Mouse (Mus musculus) lung, postnatal 25 days (tissue): ENCODE results near the gene Cdh1.

Source experiments
- DNase-seq: peaks from one replicate; pipeline ENCODE4 v3.0.0; 2022; ENCODE audit warnings: low spot score

Gene Cdh1

GRCm38 (mm10) chr8:106656046-106656445 is 52.9 kb downstream of the Cdh1 start:
- DNase-seq: no peak

GRCm38 (mm10) chr8:106672786-106673185 is 69.6 kb downstream of the Cdh1 start:
- no peak for DNase-seq

GRCm38 (mm10) chr8:106674318-106674717 is 71.2 kb downstream of the Cdh1 start:
- no peak for DNase-seq

DNA sequence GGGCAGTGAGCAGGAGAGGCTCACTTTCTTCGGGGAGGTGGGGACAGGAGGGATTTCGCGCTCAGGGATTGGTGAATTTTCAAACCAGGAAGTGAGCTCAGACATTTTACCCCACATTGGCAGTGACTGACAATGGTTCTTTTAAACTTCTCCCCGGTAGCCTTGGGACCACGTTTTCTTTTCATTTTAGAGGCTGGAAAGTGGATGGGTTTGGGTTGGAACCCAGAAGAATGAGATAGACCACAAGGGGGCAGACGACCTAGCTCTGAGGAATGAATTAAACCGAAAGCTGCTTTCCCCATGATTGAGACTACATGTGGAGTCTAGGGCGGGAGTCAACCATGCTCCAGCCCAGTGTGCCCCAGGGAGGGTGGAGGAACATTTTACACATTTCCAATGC is 71.7 kb downstream of the Cdh1 start:
- no peak for DNase-seq

GRCm38 (mm10) chr8:106682971-106683668 is 80.0 kb downstream of the Cdh1 start, which contains the start of gene Tango6:
Gene Tango6, plus strand, starts transcription at chr8:106683068.
- peak; percentile 91 for DNase-seq

GRCm38 (mm10) chr8:106684387-106684786 is 81.2 kb downstream of the Cdh1 start:
- DNase-seq: no peak

GRCm38 (mm10) chr8:106687479-106687878 is 84.3 kb downstream of the Cdh1 start:
- DNase-seq: peak; percentile 45

DNA sequence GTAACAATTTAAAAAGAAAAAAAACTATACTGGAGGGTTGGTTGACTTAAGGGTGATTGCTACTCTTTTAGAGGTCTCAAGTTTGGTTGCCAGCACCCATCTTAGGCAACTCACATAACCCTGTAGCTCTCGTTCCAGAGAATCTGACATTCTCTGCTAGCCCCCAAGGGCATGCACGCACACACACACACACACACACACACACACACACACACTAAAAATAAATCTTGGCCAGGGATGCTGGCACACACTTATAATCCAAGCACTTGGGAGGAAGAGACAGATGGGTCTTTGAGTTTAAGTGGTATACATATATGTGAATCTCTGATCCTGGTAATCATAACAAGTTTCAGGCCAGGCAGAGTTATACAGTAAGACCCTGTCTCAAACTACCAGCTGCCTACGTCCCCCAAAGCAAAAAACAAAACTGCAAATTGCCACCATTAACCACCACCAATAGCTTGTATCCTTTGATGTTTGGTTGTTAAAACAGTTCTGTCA is 94.6 kb downstream of the Cdh1 start:
- DNase-seq: no peak

GRCm38 (mm10) chr8:106699588-106699987 is 96.4 kb downstream of the Cdh1 start:
- peak; percentile 44 for DNase-seq

GRCm38 (mm10) chr8:106700131-106700530 is 97.0 kb downstream of the Cdh1 start:
- DNase-seq: no peak

GRCm38 (mm10) chr8:106701360-106701759 is 98.2 kb downstream of the Cdh1 start:
- DNase-seq: no peak

- DNase-seq: no peak
Measured at GRCm38 (mm10) chr8:106704199-106704900, 101.2 kb downstream of the Cdh1 start.

GRCm38 (mm10) chr8:106704901-106705321 is 101.8 kb downstream of the Cdh1 start:
- peak; percentile 77 for DNase-seq

DNA sequence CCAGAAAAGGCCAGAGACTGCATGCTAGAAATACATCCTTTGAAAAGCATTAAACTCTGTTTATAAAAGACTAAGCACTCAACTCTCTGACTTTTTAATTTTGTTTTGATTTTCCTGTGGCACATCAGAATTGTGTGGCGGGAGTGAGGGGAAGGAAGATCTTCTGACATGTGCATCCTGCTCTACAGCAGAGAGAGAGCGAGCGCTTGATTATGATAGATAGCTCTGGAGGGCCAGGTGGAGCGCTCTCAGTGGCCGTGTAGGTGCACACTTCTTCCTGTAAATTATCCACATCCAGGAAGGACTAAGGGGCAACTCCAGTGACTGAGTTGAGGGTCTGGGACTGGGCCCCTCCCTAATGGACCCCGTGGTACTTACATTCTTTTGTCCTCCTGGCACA is 103.0 kb downstream of the Cdh1 start:
- DNase-seq: no peak

GRCm38 (mm10) chr8:106710002-106710401 is 106.9 kb downstream of the Cdh1 start:
- no peak for DNase-seq

DNA sequence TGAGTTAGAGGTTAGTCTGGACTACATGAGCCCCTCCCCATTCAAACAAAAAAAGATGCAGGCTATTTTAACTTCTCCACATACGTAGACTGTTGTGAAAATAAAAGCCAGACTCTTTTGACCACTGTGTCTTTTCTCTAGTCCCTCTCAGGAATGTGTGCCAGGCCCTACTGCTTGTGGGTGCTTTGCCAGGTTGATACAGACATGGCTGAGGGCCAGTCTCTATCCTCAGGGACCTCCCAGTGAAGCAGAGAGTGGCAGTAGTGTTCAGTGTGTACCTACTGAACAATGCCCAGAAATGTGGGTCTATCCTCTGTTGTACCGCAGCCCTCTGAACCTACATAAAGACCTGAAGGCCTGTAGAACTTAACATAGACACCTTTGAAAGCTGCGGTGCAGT is 109.3 kb downstream of the Cdh1 start:
- no peak for DNase-seq

DNA sequence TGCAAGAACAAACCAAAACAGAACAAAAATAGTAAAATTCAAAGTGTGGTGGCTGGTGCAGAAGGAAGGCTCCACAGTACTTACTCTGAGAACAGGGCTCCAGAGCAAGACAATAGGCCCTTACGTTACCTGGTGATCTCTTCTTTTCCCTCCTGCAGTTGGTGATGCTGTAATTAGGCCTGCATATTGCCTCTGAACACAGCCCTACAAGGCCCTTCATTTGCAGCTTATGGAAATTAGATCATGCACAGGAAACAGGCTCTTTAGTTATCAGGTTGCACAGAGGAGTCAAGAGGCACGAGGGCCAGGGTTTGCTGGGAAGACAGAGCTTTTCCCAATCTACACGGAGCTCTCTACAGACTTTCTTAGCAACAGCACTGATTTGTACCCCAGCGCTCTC is 111.1 kb downstream of the Cdh1 start:
- DNase-seq: no peak

DNA sequence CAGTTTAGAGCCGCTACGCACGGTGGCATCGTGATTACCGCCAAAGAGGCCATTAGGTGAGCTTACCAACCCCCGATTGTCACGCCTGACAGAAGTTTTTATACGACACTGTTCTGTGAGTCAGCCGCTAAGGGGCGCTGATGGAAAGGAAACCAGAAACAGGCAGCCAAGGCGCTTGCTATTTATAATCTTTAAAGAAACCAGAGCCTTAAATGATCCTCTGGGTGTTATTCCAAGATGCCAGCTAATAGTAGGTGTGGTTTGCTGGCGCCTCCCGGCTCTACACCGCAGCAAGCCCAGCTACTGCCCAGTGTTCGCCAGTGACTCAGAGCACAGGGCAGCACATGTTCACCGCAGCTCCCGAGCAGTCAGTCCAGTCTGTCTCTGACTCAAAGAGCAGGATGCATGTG is 114.9 kb downstream of the Cdh1 start:
- DNase-seq: peak; percentile 79
